In genomic region chr19:30117775-30118174, GRCm38 (mm10) we compare ENCODE assay signal across 10 mouse cellular contexts. TPM values are rescaled to one million over a fixed set of nuclear protein-coding genes. Genes with fewer than 3 reads are reported as not detected.
DNase-seq lines count a peak whose midpoint lies in the region; ATAC-seq and TF ChIP-seq lines count a peak whose summit lies in the region.
"Had no signal": no experiment of that assay in that cellular context is flagged by ENCODE, and none has a peak within 500 bp of the region (broad histone marks: within the 10 kb centered on the region; RNA-seq: fewer than 3 reads in every experiment).

No protein-coding gene starts in this region.

- peak; percentile 86 for ATAC-seq in forebrain, embryonic 13.5 days
- peak; percentile 78 for ATAC-seq in midbrain, embryonic 12.5 days (ENCODE audit: low FRiP score, low read depth)
- no peak for ATAC-seq in intestine, embryonic 16.5 days
- ATAC-seq: Patski had no signal

- no peaks in the 10 kb centered on the region for H3K9me3 ChIP-seq in forebrain, embryonic 13.5 days (replicated peaks)
- no peaks in the 10 kb centered on the region for H3K9me3 ChIP-seq in hindbrain, embryonic 10.5 days
- H3K9me3 ChIP-seq in midbrain, embryonic 12.5 days, result no peaks in the 10 kb centered on the region
- H3K9me3 ChIP-seq in intestine, embryonic 16.5 days (ENCODE audit: control insufficient read depth, low read length), result no peaks in the 10 kb centered on the region
- H3K9me3 ChIP-seq: limb, embryonic 13.5 days had no signal

- DNase-seq in hindbrain, embryonic 10.5 days (ENCODE audit: low spot score), result no peak
- no peak for DNase-seq in adrenal gland, postnatal 14 days
- no peak for DNase-seq in urinary bladder, postnatal 10 days (ENCODE audit: low spot score)
- no peak for DNase-seq in testis, postnatal 14 days (ENCODE audit: low spot score)

- H3K27me3 ChIP-seq in forebrain, embryonic 13.5 days, result no peaks in the 10 kb centered on the region
- H3K27me3 ChIP-seq in hindbrain, embryonic 10.5 days (ENCODE audit: insufficient read depth, poor library complexity, severe bottlenecking), result no peaks in the 10 kb centered on the region
- no peaks in the 10 kb centered on the region for H3K27me3 ChIP-seq in midbrain, embryonic 12.5 days
- no peaks in the 10 kb centered on the region for H3K27me3 ChIP-seq in intestine, embryonic 16.5 days (replicated peaks; ENCODE audit: control insufficient read depth, insufficient read depth, low read length)
- H3K27me3 ChIP-seq: limb, embryonic 13.5 days had no signal

- H3K9ac ChIP-seq in forebrain, embryonic 13.5 days, result no peak overlapping the region
- no peak overlapping the region for H3K9ac ChIP-seq in midbrain, embryonic 12.5 days (replicated peaks)
- H3K9ac ChIP-seq in intestine, embryonic 16.5 days (ENCODE audit: low read depth, low read length), result no peak overlapping the region
- H3K9ac ChIP-seq: limb, embryonic 13.5 days had no signal

- peak overlapping the region; percentile 15; the same call in 1 of the 2 replicates for H3K27ac ChIP-seq in cortical plate, adult 2 months (ENCODE audit: insufficient read depth, low read length)
- peak overlapping the region; percentile 88 for H3K27ac ChIP-seq in forebrain, embryonic 13.5 days
- peak overlapping the region; percentile 71; the same call in 1 of the 2 replicates for H3K27ac ChIP-seq in hindbrain, embryonic 10.5 days
- peak overlapping the region; percentile 89 for H3K27ac ChIP-seq in midbrain, embryonic 12.5 days (replicated peaks)
- no peak overlapping the region for H3K27ac ChIP-seq in intestine, embryonic 16.5 days (ENCODE audit: low read length)
- H3K27ac ChIP-seq: limb, embryonic 13.5 days had no signal

- H3K36me3 ChIP-seq in forebrain, embryonic 13.5 days (ENCODE audit: poor library complexity, severe bottlenecking), result no peaks in the 10 kb centered on the region
- H3K36me3 ChIP-seq in hindbrain, embryonic 10.5 days, result peaks cover 68% of the 10 kb centered on the region
- H3K36me3 ChIP-seq in midbrain, embryonic 12.5 days, result 0 out of 2 replicates have a peak, but pooled peaks cover 3% of the 10 kb centered on the region
- H3K36me3 ChIP-seq in intestine, embryonic 16.5 days (ENCODE audit: control insufficient read depth, insufficient read depth, low read length), result no peaks in the 10 kb centered on the region
- H3K36me3 ChIP-seq: limb, embryonic 13.5 days had no signal

- H3K4me2 ChIP-seq in forebrain, embryonic 13.5 days, result peak overlapping the region; percentile 27; the same call in 1 of the 2 replicates
- peak overlapping the region; percentile 23 for H3K4me2 ChIP-seq in midbrain, embryonic 12.5 days (replicated peaks)
- no peak overlapping the region for H3K4me2 ChIP-seq in intestine, embryonic 16.5 days (ENCODE audit: low read depth, low read length)
- H3K4me2 ChIP-seq: limb, embryonic 13.5 days had no signal

- H3K4me1 ChIP-seq in cortical plate, adult 2 months (ENCODE audit: control insufficient read depth, insufficient read depth, low read length), result peaks cover 4% of the 10 kb centered on the region
- peaks cover 49% of the 10 kb centered on the region for H3K4me1 ChIP-seq in forebrain, embryonic 13.5 days
- H3K4me1 ChIP-seq in hindbrain, embryonic 10.5 days (replicated peaks), result peaks cover 36% of the 10 kb centered on the region
- H3K4me1 ChIP-seq in midbrain, embryonic 12.5 days, result peaks cover 50% of the 10 kb centered on the region
- peaks cover 3% of the 10 kb centered on the region for H3K4me1 ChIP-seq in intestine, embryonic 16.5 days (ENCODE audit: control insufficient read depth, insufficient read depth, low read length)

- H3K4me3 ChIP-seq in cortical plate, adult 2 months (ENCODE audit: insufficient read depth, low read length), result no peak overlapping the region
- H3K4me3 ChIP-seq in forebrain, embryonic 13.5 days, result no peak overlapping the region
- H3K4me3 ChIP-seq in hindbrain, embryonic 10.5 days, result no peak overlapping the region
- no peak overlapping the region for H3K4me3 ChIP-seq in midbrain, embryonic 12.5 days
- no peak overlapping the region for H3K4me3 ChIP-seq in intestine, embryonic 16.5 days (ENCODE audit: low read length)
- H3K4me3 ChIP-seq: limb, embryonic 13.5 days had no signal

- 51% methylated on average over 9 of the region's 9 CpGs for WGBS in forebrain, embryonic 13.5 days
- WGBS in hindbrain, embryonic 10.5 days, result 65% methylated on average over 9 of the region's 9 CpGs
- 38% methylated on average over 9 of the region's 9 CpGs for WGBS in midbrain, embryonic 12.5 days
- WGBS in intestine, embryonic 16.5 days, result 68% methylated on average over 9 of the region's 9 CpGs

- TF ChIP-seq CTCF in cortical plate, adult 2 months (IDR thresholded peaks at IDR 0.05; ENCODE audit: extremely low read depth, insufficient read depth, low read length), result no peak

- no peak for TF ChIP-seq POLR2A in cortical plate, adult 2 months (IDR thresholded peaks at IDR 0.05; ENCODE audit: extremely low read depth, insufficient read depth, low read length)

RNA-seq across cellular contexts. Expression of gene Gldc, which starts 57.5 kb away (rescaled TPM):
- polyA plus RNA-seq in cortical plate, adult 2 months (2012; rRNA removed), result 28.9 and 30.2 TPM in 2 replicates
- 23.5 and 25.2 TPM in 2 replicates for polyA plus RNA-seq in forebrain, embryonic 13.5 days (2015; fragmentation: Nextera tagmentation; extraction: Ambion mirVana)
- 26.9 and 27.6 TPM in 2 replicates for polyA plus RNA-seq in hindbrain, embryonic 10.5 days (2016; fragmentation: Nextera tagmentation; extraction: Ambion mirVana)
- polyA plus RNA-seq in midbrain, embryonic 12.5 days (2016; fragmentation: Nextera tagmentation; extraction: Ambion mirVana), result 21.7 and 28.3 TPM in 2 replicates
- polyA plus RNA-seq in intestine, embryonic 16.5 days (2015; fragmentation: Nextera tagmentation; extraction: Ambion mirVana), result 0.75 and 1.3 TPM in 2 replicates
- 1.7 and 15.3 TPM in 2 replicates for total RNA-seq in adrenal gland, postnatal 14 days (2021)
